Mouse (Mus musculus) layer of hippocampus, postnatal 10 days (tissue): Measurements from ENCODE around the gene Gfra4. TPM values are rescaled to one million over a fixed set of nuclear protein-coding genes. Genes with fewer than 3 reads are reported as not detected.

Experiments used
- microRNA-seq, 2 experiments: library from miRNA; unstranded; fragments of <30 nt; microRNA quantifications; one replicate each; pipeline ENCODE4 v1.2.0; 2021
- total RNA-seq, 2 experiments: library from RNA; stranded (reverse); gene quantifications; 2 replicates each; pipeline ENCODE4 v1.2.3; 2021

Gfra4 gene
- total RNA-seq, 2 experiments from 2014 or later = 38.7 to 40.0 TPM

Small RNA genes lying within 50 kb of the gene (microRNA-seq; reads per million reads assigned to microRNA genes)
- 0.20 to 0.45 reads per million in 2 experiments for gene Mir6973b

Other genes with a start within 250 kb of the Gfra4 start
- 10 to 100 TPM; 79.8 to 94.0 TPM for gene 4930402H24Rik, start 136.7 kb downstream of the Gfra4 start, total RNA-seq
- 100 to 1,000 TPM; 103 TPM for gene Atrn, start 136.6 kb downstream of the Gfra4 start, total RNA-seq
- gene Adam33, start 20.7 kb upstream of the Gfra4 start, total RNA-seq = 1 to 10 TPM; 1.1 to 1.4 TPM
- under 1 TPM; 0.50 to 0.51 TPM for gene Siglec1, start 43.7 kb upstream of the Gfra4 start, total RNA-seq
- 10 to 100 TPM in 1 of 2 experiments, 1 to 10 TPM in 1; 9.3 to 10.9 TPM for gene Hspa12b, start 84.2 kb upstream of the Gfra4 start, total RNA-seq
- not detected for gene Gm11037, start 90.4 kb upstream of the Gfra4 start, total RNA-seq
- 10 to 100 TPM; 64.4 to 70.0 TPM for gene 1700037H04Rik, start 117.0 kb upstream of the Gfra4 start, total RNA-seq
- 100 to 1,000 TPM; 106 to 108 TPM for gene Cenpb, start 137.0 kb upstream of the Gfra4 start, total RNA-seq
- 10 to 100 TPM; 19.7 to 27.0 TPM for gene Cdc25b, start 143.9 kb upstream of the Gfra4 start, total RNA-seq
- 10 to 100 TPM; 21.9 to 22.7 TPM for gene Spef1, start 144.2 kb upstream of the Gfra4 start, total RNA-seq
- 10 to 100 TPM; 21.0 to 22.4 TPM for gene Ap5s1, start 164.0 kb upstream of the Gfra4 start, total RNA-seq
- 1 to 10 TPM; 6.8 to 7.4 TPM for gene Mavs, start 191.0 kb upstream of the Gfra4 start, total RNA-seq
- gene Pank2, start 219.4 kb upstream of the Gfra4 start, total RNA-seq = 10 to 100 TPM; 64.8 to 69.1 TPM